Mouse (Mus musculus): ENCODE data around the gene Slc25a39.

DNA sequence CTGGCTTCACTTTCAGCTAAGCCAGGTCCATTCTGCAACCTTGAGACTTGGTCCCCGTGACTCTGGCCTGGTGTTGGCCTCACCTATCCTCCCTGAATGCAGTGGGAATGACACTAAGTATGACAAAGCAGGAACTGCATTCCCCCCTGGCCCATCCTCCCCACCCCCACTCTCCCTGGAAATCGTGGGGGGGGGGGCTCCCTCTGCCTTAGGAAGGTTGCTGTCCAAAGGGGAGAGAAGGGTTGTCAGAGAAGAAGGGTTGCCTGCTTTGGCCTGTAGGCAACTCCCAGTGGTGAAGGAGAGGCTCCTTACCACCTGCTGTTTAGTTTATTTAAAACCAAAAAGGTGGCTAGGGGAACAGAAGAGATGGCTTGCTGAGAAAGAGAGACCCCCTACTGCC is 34.1 kb downstream of the Slc25a39 start:
- TF ChIP-seq POLR2A (IDR thresholded peaks at IDR 0.05; ENCODE audit: low read depth, low read length) (no peak), CTCF (conservative IDR thresholded peaks at IDR 0.05; ENCODE audit: insufficient read depth, insufficient read length, low read depth, low read length) (no peak)

All from kidney, adult 2 months (tissue).